Mouse (Mus musculus): ENCODE measurements around the gene Tmem253. TPM values are rescaled to one million over a fixed set of nuclear protein-coding genes. Genes with fewer than 3 reads are reported as not detected.
A peak's percentile ranks its signal among the peaks of the same experiment; 100 is the strongest.

Tmem253 gene
- polyA plus RNA-seq, 1 experiment from 2014 or later = 1.5 TPM

GRCm38 (mm10) chr14:51996231-51996841 is 19.1 kb upstream of the Tmem253 start:
- no peak overlapping the region for H3K4me2 ChIP-seq (ENCODE audit: low read length)
- no peaks in the 10 kb centered on the region for H3K27me3 ChIP-seq (ENCODE audit: control insufficient read depth, insufficient read depth, low read length)
- no peaks in the 10 kb centered on the region for H3K4me1 ChIP-seq (ENCODE audit: control insufficient read depth in 2 of 2, insufficient read depth in 2 of 2, low read length in 2 of 2)
- WGBS = 85% methylated on average over 13 of the region's 13 CpGs
- no peak for ATAC-seq (ENCODE audit: insufficient number of reproducible peaks, insufficient read depth, low FRiP score, low read depth)
- H3K9me3 ChIP-seq (ENCODE audit: control insufficient read depth, low read length) = no peaks in the 10 kb centered on the region
- no peak overlapping the region for H3K9ac ChIP-seq (ENCODE audit: low read length)
- no peak overlapping the region for H3K27ac ChIP-seq (replicated peaks in 1 of 2; ENCODE audit: control insufficient read depth in 1 of 2, insufficient read depth in 1 of 2, low read depth in 2 of 2, low read length in 2 of 2)
- peaks cover 96% of the 10 kb centered on the region for H3K36me3 ChIP-seq (ENCODE audit: control insufficient read depth, insufficient read depth, low read length)
- no peak overlapping the region for H3K4me3 ChIP-seq (ENCODE audit: control insufficient read depth in 1 of 2, insufficient read depth in 1 of 2, low read depth in 1 of 2, low read length in 2 of 2)

- no peaks in the 10 kb centered on the region for H3K4me1 ChIP-seq (ENCODE audit: control insufficient read depth in 2 of 2, insufficient read depth in 2 of 2, low read length in 2 of 2)
- H3K4me2 ChIP-seq (ENCODE audit: low read length) = no peak overlapping the region
- 58% methylated on average over 17 of the region's 17 CpGs for WGBS
- no peak for ATAC-seq (ENCODE audit: insufficient number of reproducible peaks, insufficient read depth, low FRiP score, low read depth)
- peaks cover 95% of the 10 kb centered on the region for H3K36me3 ChIP-seq (ENCODE audit: control insufficient read depth, insufficient read depth, low read length)
- H3K27me3 ChIP-seq (ENCODE audit: control insufficient read depth, insufficient read depth, low read length) = no peaks in the 10 kb centered on the region
- no peak overlapping the region for H3K27ac ChIP-seq (replicated peaks in 1 of 2; ENCODE audit: control insufficient read depth in 1 of 2, insufficient read depth in 1 of 2, low read depth in 2 of 2, low read length in 2 of 2)
- H3K9ac ChIP-seq (ENCODE audit: low read length) = no peak overlapping the region
- H3K4me3 ChIP-seq (ENCODE audit: control insufficient read depth in 1 of 2, insufficient read depth in 1 of 2, low read depth in 1 of 2, low read length in 2 of 2) = no peak overlapping the region
- no peaks in the 10 kb centered on the region for H3K9me3 ChIP-seq (ENCODE audit: control insufficient read depth, low read length)
Observed at GRCm38 (mm10) chr14:51996866-51997265, 18.6 kb upstream of the Tmem253 start.

GRCm38 (mm10) chr14:51997483-51997882 is 18.0 kb upstream of the Tmem253 start:
- Histone ChIP-seq H3K27ac (replicated peaks in 1 of 2; ENCODE audit: control insufficient read depth in 1 of 2, insufficient read depth in 1 of 2, low read depth in 2 of 2, low read length in 2 of 2) (no peak overlapping the region), H3K27me3 (ENCODE audit: control insufficient read depth, insufficient read depth, low read length) (no peaks in the 10 kb centered on the region), H3K4me3 (ENCODE audit: control insufficient read depth in 1 of 2, insufficient read depth in 1 of 2, low read depth in 1 of 2, low read length in 2 of 2) (no peak overlapping the region), H3K4me1 (ENCODE audit: control insufficient read depth in 2 of 2, insufficient read depth in 2 of 2, low read length in 2 of 2) (no peaks in the 10 kb centered on the region), H3K9ac (ENCODE audit: low read length) (no peak overlapping the region), H3K9me3 (ENCODE audit: control insufficient read depth, low read length) (no peaks in the 10 kb centered on the region), H3K4me2 (ENCODE audit: low read length) (no peak overlapping the region), H3K36me3 (ENCODE audit: control insufficient read depth, insufficient read depth, low read length) (peaks cover 95% of the 10 kb centered on the region)
- 81% methylated on average over 14 of the region's 14 CpGs for WGBS
- no peak for ATAC-seq (ENCODE audit: insufficient number of reproducible peaks, insufficient read depth, low FRiP score, low read depth)

GRCm38 (mm10) chr14:52003981-52004495 is 11.4 kb upstream of the Tmem253 start:
- no peak for ATAC-seq (ENCODE audit: insufficient number of reproducible peaks, insufficient read depth, low FRiP score, low read depth)
- Histone ChIP-seq H3K4me2 (ENCODE audit: low read length) (no peak overlapping the region), H3K4me1 (ENCODE audit: control insufficient read depth in 2 of 2, insufficient read depth in 2 of 2, low read length in 2 of 2) (peaks cover 16 to 27% of the 10 kb centered on the region in 2 experiments), H3K9ac (ENCODE audit: low read length) (no peak overlapping the region), H3K27ac (replicated peaks in 1 of 2; ENCODE audit: control insufficient read depth in 1 of 2, insufficient read depth in 1 of 2, low read depth in 2 of 2, low read length in 2 of 2) (no peak overlapping the region), H3K27me3 (ENCODE audit: control insufficient read depth, insufficient read depth, low read length) (no peaks in the 10 kb centered on the region), H3K36me3 (ENCODE audit: control insufficient read depth, insufficient read depth, low read length) (peaks cover 93% of the 10 kb centered on the region), H3K4me3 (ENCODE audit: control insufficient read depth in 1 of 2, insufficient read depth in 1 of 2, low read depth in 1 of 2, low read length in 2 of 2) (no peak overlapping the region), H3K9me3 (ENCODE audit: control insufficient read depth, low read length) (no peaks in the 10 kb centered on the region)
- 54% methylated on average over 16 of the region's 16 CpGs for WGBS

GRCm38 (mm10) chr14:52005141-52005540 is 10.3 kb upstream of the Tmem253 start:
- no peak for ATAC-seq (ENCODE audit: insufficient number of reproducible peaks, insufficient read depth, low FRiP score, low read depth)
- peak overlapping the region in 1 of 2 experiments; percentile 31 for H3K27ac ChIP-seq (replicated peaks in 1 of 2; ENCODE audit: control insufficient read depth in 1 of 2, insufficient read depth in 1 of 2, low read depth in 2 of 2, low read length in 2 of 2)
- H3K4me1 ChIP-seq (ENCODE audit: control insufficient read depth in 2 of 2, insufficient read depth in 2 of 2, low read length in 2 of 2) = peaks cover 19 to 37% of the 10 kb centered on the region in 2 experiments
- no peak overlapping the region for H3K4me2 ChIP-seq (ENCODE audit: low read length)
- H3K27me3 ChIP-seq (ENCODE audit: control insufficient read depth, insufficient read depth, low read length) = no peaks in the 10 kb centered on the region
- 60% methylated on average over 7 of the region's 7 CpGs for WGBS
- no peaks in the 10 kb centered on the region for H3K9me3 ChIP-seq (ENCODE audit: control insufficient read depth, low read length)
- no peak overlapping the region for H3K4me3 ChIP-seq (ENCODE audit: control insufficient read depth in 1 of 2, insufficient read depth in 1 of 2, low read depth in 1 of 2, low read length in 2 of 2)
- H3K9ac ChIP-seq (ENCODE audit: low read length) = peak overlapping the region; percentile 3
- peaks cover 91% of the 10 kb centered on the region for H3K36me3 ChIP-seq (ENCODE audit: control insufficient read depth, insufficient read depth, low read length)

GRCm38 (mm10) chr14:52005616-52006015 is 9.8 kb upstream of the Tmem253 start:
- 37% methylated on average over 6 of the region's 6 CpGs for WGBS
- Histone ChIP-seq H3K4me1 (ENCODE audit: control insufficient read depth in 2 of 2, insufficient read depth in 2 of 2, low read length in 2 of 2) (peaks cover 24 to 42% of the 10 kb centered on the region in 2 experiments), H3K36me3 (ENCODE audit: control insufficient read depth, insufficient read depth, low read length) (peaks cover 87% of the 10 kb centered on the region), H3K9ac (ENCODE audit: low read length) (peak overlapping the region; percentile 48), H3K9me3 (ENCODE audit: control insufficient read depth, low read length) (no peaks in the 10 kb centered on the region), H3K27ac (replicated peaks in 1 of 2; ENCODE audit: control insufficient read depth in 1 of 2, insufficient read depth in 1 of 2, low read depth in 2 of 2, low read length in 2 of 2) (peak overlapping the region; percentile 9 to 31), H3K4me2 (ENCODE audit: low read length) (peak overlapping the region; percentile 36; the same call in 1 of the 2 replicates), H3K27me3 (ENCODE audit: control insufficient read depth, insufficient read depth, low read length) (no peaks in the 10 kb centered on the region), H3K4me3 (ENCODE audit: control insufficient read depth in 1 of 2, insufficient read depth in 1 of 2, low read depth in 1 of 2, low read length in 2 of 2) (no peak overlapping the region)
- peak; percentile 23 for ATAC-seq (ENCODE audit: insufficient number of reproducible peaks, insufficient read depth, low FRiP score, low read depth)

GRCm38 (mm10) chr14:52006241-52006640 is 9.2 kb upstream of the Tmem253 start:
- ATAC-seq (ENCODE audit: insufficient number of reproducible peaks, insufficient read depth, low FRiP score, low read depth) = peak; percentile 22
- H3K9me3 ChIP-seq (ENCODE audit: control insufficient read depth, low read length) = no peaks in the 10 kb centered on the region
- 33% methylated on average over 7 of the region's 8 CpGs for WGBS
- H3K36me3 ChIP-seq (ENCODE audit: control insufficient read depth, insufficient read depth, low read length) = peaks cover 82% of the 10 kb centered on the region
- H3K27ac ChIP-seq (replicated peaks in 1 of 2; ENCODE audit: control insufficient read depth in 1 of 2, insufficient read depth in 1 of 2, low read depth in 2 of 2, low read length in 2 of 2) = peak overlapping the region; percentile 10 to 31; a peak in 3 of 4 replicates
- peak overlapping the region; percentile 36 for H3K4me2 ChIP-seq (ENCODE audit: low read length)
- peaks cover 27 to 48% of the 10 kb centered on the region in 2 experiments for H3K4me1 ChIP-seq (ENCODE audit: control insufficient read depth in 2 of 2, insufficient read depth in 2 of 2, low read length in 2 of 2)
- no peaks in the 10 kb centered on the region for H3K27me3 ChIP-seq (ENCODE audit: control insufficient read depth, insufficient read depth, low read length)
- no peak overlapping the region for H3K4me3 ChIP-seq (ENCODE audit: control insufficient read depth in 1 of 2, insufficient read depth in 1 of 2, low read depth in 1 of 2, low read length in 2 of 2)
- H3K9ac ChIP-seq (ENCODE audit: low read length) = peak overlapping the region; percentile 48
